Mouse (Mus musculus) adrenal gland, postnatal 25 days (tissue): Measurements from ENCODE around the gene Mospd3. TPM values are rescaled to one million over a fixed set of nuclear protein-coding genes. Genes with fewer than 3 reads are reported as not detected.

Experiments used
- DNase-seq: peaks from one replicate; pipeline ENCODE4 v3.0.0; 2021; ENCODE audit warnings: mixed read lengths
- long read RNA-seq: library from polyadenylated mRNA; stranded (forward); transcript quantifications from one replicate; pipeline ENCODE4 v2.0.0, GENCODE M21; 2021
- total RNA-seq: library from RNA; stranded (reverse); gene quantifications from 2 replicates; pipeline ENCODE4 v1.2.3, GENCODE M21; 2021

Gene Mospd3
- 54.1 and 59.1 TPM in 2 replicates for total RNA-seq
- long read RNA-seq, transcript Mospd3-202 (5 exons, 1,318 nt), result major isoform, 22 of 30 reads
- long read RNA-seq, partial matches to known transcripts, result 2 of 30 reads
- long read RNA-seq, other reads (novel, unspliced or antisense), result 3 of 30 reads

GRCm38 (mm10) chr5:137600619-137601364 lies at the start of gene Mospd3:
Mospd3 (minus strand) TSS chr5:137601058.
- DNase-seq, result peak; percentile 96

- DNase-seq, result no peak
These were observed 49.1 kb upstream of the Mospd3 start for GRCm38 (mm10) chr5:137649669-137650571.

GRCm38 (mm10) chr5:137649251-137649650 lies 48.4 kb upstream of the Mospd3 start:
- no peak for DNase-seq

- no peak for DNase-seq
These were observed 47.2 kb upstream of the Mospd3 start for GRCm38 (mm10) chr5:137647827-137648601.

GRCm38 (mm10) chr5:137645652-137646091 lies 44.8 kb upstream of the Mospd3 start, which contains the start of gene Irs3:
Irs3 (minus strand) TSS chr5:137645714.
- no peak for DNase-seq

GRCm38 (mm10) chr5:137645091-137645651 lies 44.3 kb upstream of the Mospd3 start:
- DNase-seq, result peak; percentile 37

- DNase-seq, result no peak
These were observed 43.6 kb upstream of the Mospd3 start for GRCm38 (mm10) chr5:137644484-137644883.

- no peak for DNase-seq
These were observed 42.0 kb upstream of the Mospd3 start for GRCm38 (mm10) chr5:137642886-137643285.

GRCm38 (mm10) chr5:137641054-137641453 lies 40.2 kb upstream of the Mospd3 start, which contains the start of gene Sap25:
Sap25 (plus strand) TSS chr5:137641334.
- DNase-seq, result peak; percentile 56

GRCm38 (mm10) chr5:137639472-137639871 lies 38.6 kb upstream of the Mospd3 start:
- no peak for DNase-seq

- DNase-seq, result no peak
These were observed 32.7 kb upstream of the Mospd3 start for GRCm38 (mm10) chr5:137633397-137634084.

- DNase-seq, result no peak
These were observed 30.7 kb upstream of the Mospd3 start for GRCm38 (mm10) chr5:137631591-137631990.

- DNase-seq, result no peak
These were observed 30.3 kb upstream of the Mospd3 start for GRCm38 (mm10) chr5:137631171-137631570.

GRCm38 (mm10) chr5:137630602-137631001 lies 29.7 kb upstream of the Mospd3 start:
- no peak for DNase-seq

GRCm38 (mm10) chr5:137629906-137630545 lies 29.2 kb upstream of the Mospd3 start:
- no peak for DNase-seq

GRCm38 (mm10) chr5:137629306-137629721 lies 28.5 kb upstream of the Mospd3 start:
- DNase-seq, result no peak

GRCm38 (mm10) chr5:137628498-137629305 lies 27.8 kb upstream of the Mospd3 start, which contains the start of the genes Fbxo24, Lrch4 and Gm20605:
Fbxo24 (minus strand) TSS chr5:137629002.
Lrch4 (plus strand) TSS chr5:137629121.
Gm20605 (plus strand) TSS chr5:137629175.
- DNase-seq, result peak; percentile 98

- DNase-seq, result no peak
These were observed 27.1 kb upstream of the Mospd3 start for GRCm38 (mm10) chr5:137627991-137628390.

GRCm38 (mm10) chr5:137623937-137624530 lies 23.2 kb upstream of the Mospd3 start:
- DNase-seq, result no peak
